Mouse (Mus musculus): ENCODE measurements around the gene Rpgrip1l.

Gene Rpgrip1l

GRCm38 (mm10) chr8:91199876-91200275, 113.2 kb downstream of the Rpgrip1l start, which contains the start of gene Aktip:
Gene Aktip (minus strand): TSS chr8:91199976.
- DNase-seq, result no peak

- DNase-seq, result peak; percentile 22
Measured at GRCm38 (mm10) chr8:91198036-91198435, 115.0 kb downstream of the Rpgrip1l start.

GRCm38 (mm10) chr8:91197233-91197632, 115.8 kb downstream of the Rpgrip1l start:
- peak; percentile 46 for DNase-seq

DNA sequence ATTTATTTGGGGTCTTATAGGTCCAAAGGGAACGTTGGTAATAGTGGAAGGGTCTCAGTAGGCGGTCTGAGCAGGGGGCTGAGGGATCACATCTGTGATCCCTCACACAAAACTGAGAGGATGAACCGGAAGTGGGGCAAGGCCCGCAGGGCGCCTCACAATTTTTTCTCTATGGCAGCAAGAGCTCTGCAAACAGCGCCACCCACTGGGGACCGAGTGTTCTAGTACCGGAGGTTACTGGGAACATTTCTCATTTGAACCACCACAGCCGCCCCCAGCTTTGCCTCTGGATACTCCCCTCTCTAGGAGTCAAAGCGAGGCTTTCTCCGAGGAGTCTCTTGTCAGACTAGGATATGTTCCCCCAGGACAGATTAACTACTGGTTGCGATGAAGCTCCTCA, 116.4 kb downstream of the Rpgrip1l start:
- DNase-seq, result peak; percentile 22

DNA sequence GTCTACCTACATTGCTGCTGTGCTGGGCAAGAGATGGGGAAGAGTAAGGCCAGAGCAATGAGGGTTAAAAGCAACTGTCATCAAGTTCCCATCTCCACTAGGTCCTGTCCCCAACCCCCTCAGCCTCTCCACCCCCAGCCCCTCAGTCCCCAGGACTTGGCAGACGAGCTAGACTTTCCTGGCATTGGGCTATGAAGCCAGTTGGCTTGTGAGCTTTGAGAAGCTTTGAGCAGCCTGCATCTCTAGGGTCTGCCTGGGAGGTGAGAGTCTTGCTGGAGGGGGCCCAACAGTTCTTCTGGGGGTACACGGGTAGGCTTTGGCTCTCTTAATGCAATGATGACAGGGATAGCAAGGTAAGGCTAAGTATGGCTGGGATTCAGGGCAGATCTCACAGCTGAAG, 119.0 kb downstream of the Rpgrip1l start:
- DNase-seq, result no peak

- no peak for DNase-seq
Measured at GRCm38 (mm10) chr8:91192941-91193340, 120.1 kb downstream of the Rpgrip1l start.

GRCm38 (mm10) chr8:91190816-91191340, 122.2 kb downstream of the Rpgrip1l start:
- peak; percentile 83 for DNase-seq

DNA sequence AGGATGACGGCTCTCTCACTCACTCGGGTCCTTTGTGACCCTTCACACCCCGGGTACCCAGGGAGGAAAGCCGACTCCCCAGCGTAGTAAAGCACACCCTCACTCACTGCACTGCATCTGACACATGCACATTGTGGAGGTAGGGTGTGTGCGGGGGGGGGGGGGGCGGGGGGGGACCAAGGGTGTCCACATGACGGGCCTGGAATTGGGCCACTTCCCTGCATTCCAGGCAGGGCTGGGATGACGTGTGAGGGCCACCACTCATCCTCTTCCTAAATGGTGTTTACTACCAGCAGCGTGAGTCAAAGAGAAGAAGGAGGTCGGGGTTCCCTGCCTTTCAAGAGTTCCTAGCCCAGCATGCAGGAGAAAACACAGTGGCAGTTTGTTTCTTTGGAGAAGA, 124.9 kb downstream of the Rpgrip1l start:
- DNase-seq, result no peak

GRCm38 (mm10) chr8:91186372-91186771, 126.7 kb downstream of the Rpgrip1l start:
- no peak for DNase-seq

GRCm38 (mm10) chr8:91177708-91178107, 135.4 kb downstream of the Rpgrip1l start:
- DNase-seq, result no peak

DNA sequence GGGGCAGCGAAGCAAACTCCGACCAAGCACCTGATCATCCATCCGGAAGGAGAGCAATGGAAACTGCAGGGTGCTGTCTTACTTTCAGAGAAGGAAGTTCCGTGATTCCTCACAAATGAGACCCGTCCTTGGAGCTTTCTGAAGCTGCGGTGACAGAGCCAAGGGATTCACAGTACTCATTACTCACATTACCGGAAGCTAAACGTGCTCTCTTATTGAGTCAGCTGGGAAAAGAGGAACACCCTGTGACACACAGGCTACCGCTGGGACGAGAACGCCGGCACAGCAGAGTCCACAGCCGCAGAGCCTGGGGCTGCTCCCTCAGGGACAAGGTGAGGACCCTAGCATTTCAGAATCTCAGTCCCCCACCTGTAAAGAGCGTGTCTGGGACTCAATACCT, 136.9 kb downstream of the Rpgrip1l start:
- no peak for DNase-seq

DNA sequence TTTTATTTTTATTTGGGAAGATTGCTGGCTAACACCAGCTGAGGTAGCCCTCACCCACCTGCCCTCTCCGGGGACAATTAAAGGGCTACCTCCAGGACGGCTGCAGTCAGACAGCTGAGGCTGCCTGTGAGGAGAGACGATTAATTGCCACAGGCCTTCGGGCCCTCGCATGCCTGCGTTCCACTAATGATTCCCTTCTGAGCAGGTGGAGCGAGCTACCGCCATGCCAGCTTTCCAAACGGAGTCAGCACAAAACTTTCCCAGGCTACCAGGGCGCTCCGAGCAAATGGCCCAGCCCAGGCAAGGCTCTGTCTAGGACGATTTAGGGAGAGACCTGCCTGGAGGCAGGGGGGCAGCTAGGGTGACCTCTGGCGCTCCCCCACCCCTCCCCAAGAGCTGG, 141.5 kb downstream of the Rpgrip1l start:
- DNase-seq, result no peak

DNA sequence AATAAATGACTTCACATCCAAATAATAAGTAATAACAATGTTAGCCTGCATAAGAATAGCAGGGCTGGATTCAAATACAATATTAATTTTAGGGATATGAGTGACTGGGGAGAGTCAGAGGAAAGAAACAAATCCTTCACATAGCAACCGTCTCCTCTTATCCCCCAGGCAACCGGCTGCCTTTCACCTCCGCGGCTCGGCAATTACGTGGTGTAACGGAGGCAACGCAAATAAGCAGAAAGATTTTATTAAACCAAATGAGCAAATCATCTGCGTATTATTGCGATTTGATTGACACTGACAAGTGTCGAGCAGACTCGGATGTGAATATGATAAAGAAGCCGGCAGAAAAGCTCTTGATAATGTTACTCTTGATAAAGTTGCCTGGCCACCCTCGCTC, 142.1 kb downstream of the Rpgrip1l start:
- no peak for DNase-seq

DNA sequence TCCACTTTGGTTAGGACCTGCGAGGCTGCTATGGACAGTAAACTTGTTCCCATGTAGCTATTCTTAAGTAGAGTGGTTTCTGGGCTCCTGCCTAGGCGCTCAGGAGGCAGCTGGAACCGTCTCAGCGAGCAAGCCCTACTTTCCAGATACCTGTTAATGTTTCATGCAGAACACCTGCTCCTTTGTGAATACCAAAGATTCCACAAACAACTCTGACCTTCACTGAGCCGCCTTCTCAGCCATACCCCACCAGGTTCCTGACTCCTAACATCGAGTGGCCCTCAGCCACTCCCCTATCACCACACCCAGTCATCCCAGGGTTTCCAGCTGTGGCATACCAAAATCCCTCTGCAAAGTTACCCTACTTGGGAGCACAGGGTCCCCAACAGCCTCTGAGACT, 142.9 kb downstream of the Rpgrip1l start:
- DNase-seq, result no peak

Measured in lung, postnatal 10 days (tissue).